Mouse (Mus musculus) midbrain, embryonic 11.5 days (tissue): ENCODE measurements around the gene Bmp6. TPM values are rescaled to one million over a fixed set of nuclear protein-coding genes. Genes with fewer than 3 reads are reported as not detected.

Experiments
- ATAC-seq: fragments of 200-750 bp; cut with Nextera tagmentation; 2 replicates; pipeline ENCODE4 v1.8.0; 2017; ENCODE audit warnings: moderate TSS enrichment, moderate library complexity; ENCODE audit not compliant: low FRiP score
- DNase-seq: peaks from one replicate; pipeline ENCODE4 v3.0.0; 2015; ENCODE audit warnings: low spot score; ENCODE audit errors: missing footprints
- H3K27ac ChIP-seq: fragments of 300-500 bp; sonication (generic); 2 replicates; pipeline ENCODE4 v1.5.1; 2014; ENCODE audit warnings: low read depth, low read length
- H3K27me3 ChIP-seq: fragments of 300-500 bp; sonication (generic); 2 replicates; pipeline ENCODE4 v1.6.1; 2014; ENCODE audit warnings: mild to moderate bottlenecking, low read length, moderate library complexity, mixed read lengths; ENCODE audit not compliant: control insufficient read depth, insufficient read depth
- H3K36me3 ChIP-seq: fragments of 300-500 bp; sonication (generic); 2 replicates; pipeline ENCODE4 v1.6.1; 2014; ENCODE audit warnings: mild to moderate bottlenecking, low read length, moderate library complexity, mixed read lengths; ENCODE audit not compliant: control insufficient read depth, insufficient read depth
- H3K4me1 ChIP-seq: fragments of 300-500 bp; sonication (generic); 2 replicates; pipeline ENCODE4 v1.6.1; 2014; ENCODE audit warnings: low read length; ENCODE audit not compliant: control insufficient read depth, insufficient read depth
- H3K4me2 ChIP-seq: fragments of 300-500 bp; sonication (generic); 2 replicates; pipeline ENCODE4 v1.6.1; 2014; ENCODE audit warnings: mild to moderate bottlenecking, moderate library complexity
- H3K4me3 ChIP-seq: fragments of 300-500 bp; sonication (generic); 2 replicates; pipeline ENCODE4 v1.5.1; 2014; ENCODE audit warnings: low read depth, low read length
- H3K9ac ChIP-seq: fragments of 300-500 bp; sonication (generic); 2 replicates; pipeline ENCODE4 v1.6.1; 2014; ENCODE audit warnings: low read length
- H3K9me3 ChIP-seq: fragments of 300-500 bp; sonication (generic); 2 replicates; pipeline ENCODE4 v1.6.1; 2016; ENCODE audit warnings: low read length; ENCODE audit not compliant: control insufficient read depth
- WGBS: fragments of 180-500 bp; shearing (Covaris S2); extraction: QIAGEN DNeasy Blood & Tissue Kit; methylation state at CpG from one replicate; pipeline ENCODE4 v1.1.7; 2014; 5-methylcytosine and 5-hydroxymethylcytosine counted together
- polyA plus RNA-seq: library from polyadenylated mRNA; unstranded; fragments of >200 nt; fragmentation: Nextera tagmentation; extraction: Ambion mirVana; gene quantifications from 2 replicates; pipeline ENCODE4 v1.2.1, GENCODE M21; 2014

Gene Bmp6
- polyA plus RNA-seq, 1 experiment from 2014 or later, result 3.0 TPM

DNA sequence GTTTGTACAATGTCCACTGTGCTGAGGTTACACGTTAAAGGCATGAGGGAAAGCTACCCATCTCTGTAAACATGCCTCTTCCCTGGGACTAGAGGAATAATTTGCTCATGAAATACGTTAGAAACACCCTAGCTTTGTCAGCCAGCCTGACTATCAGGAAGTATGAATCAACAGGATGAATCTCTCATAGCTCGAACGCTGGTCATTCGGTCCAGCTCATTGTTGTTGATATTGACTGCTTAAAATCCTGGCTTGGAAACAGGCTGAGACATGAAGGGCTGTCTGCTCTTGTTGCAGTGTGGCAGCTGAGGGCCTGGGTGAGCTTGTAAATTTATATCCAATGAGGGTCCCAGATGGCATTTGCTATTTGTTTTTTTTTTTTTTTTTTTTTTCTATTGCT, 4.9 kb downstream of the Bmp6 start:
- no peak overlapping the region for H3K4me3 ChIP-seq
- no peaks in the 10 kb centered on the region for H3K9me3 ChIP-seq
- H3K36me3 ChIP-seq, result no peaks in the 10 kb centered on the region
- ATAC-seq, result no peak
- no peak for DNase-seq
- WGBS, result 71% methylated on average over 5 of the region's 5 CpGs
- no peak overlapping the region for H3K27ac ChIP-seq
- peaks cover 17% of the 10 kb centered on the region for H3K4me1 ChIP-seq
- no peak overlapping the region for H3K4me2 ChIP-seq
- peaks cover 29% of the 10 kb centered on the region for H3K27me3 ChIP-seq
- no peak overlapping the region for H3K9ac ChIP-seq

DNA sequence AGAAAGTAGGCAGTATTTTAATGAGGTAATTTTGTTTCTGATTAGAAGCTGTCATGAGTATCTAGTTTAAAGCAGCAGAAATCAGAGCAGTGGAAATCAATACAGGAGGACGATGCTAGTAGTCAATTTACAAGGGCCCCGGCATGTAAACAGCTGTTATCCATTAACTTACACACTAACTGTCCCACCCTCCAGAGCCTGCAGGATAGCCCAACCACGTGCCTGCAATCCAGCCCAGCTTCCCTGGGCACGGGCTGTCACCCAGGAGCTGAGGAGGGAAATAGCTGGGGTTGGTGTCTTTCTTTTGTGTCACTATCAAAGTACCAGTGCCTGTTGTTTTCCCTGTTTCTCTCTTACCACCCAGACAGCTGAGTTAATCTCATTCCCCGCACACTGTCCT, 7.1 kb downstream of the Bmp6 start:
- peak; percentile 45; the same call in 1 of the 2 replicates for ATAC-seq
- H3K36me3 ChIP-seq, result no peaks in the 10 kb centered on the region
- no peak overlapping the region for H3K27ac ChIP-seq
- H3K4me2 ChIP-seq, result no peak overlapping the region
- H3K27me3 ChIP-seq, result peaks cover 7% of the 10 kb centered on the region
- no peaks in the 10 kb centered on the region for H3K9me3 ChIP-seq
- 23% methylated on average over 5 of the region's 5 CpGs for WGBS
- H3K9ac ChIP-seq, result no peak overlapping the region
- no peak overlapping the region for H3K4me3 ChIP-seq
- no peak for DNase-seq
- H3K4me1 ChIP-seq, result peaks cover 6% of the 10 kb centered on the region

DNA sequence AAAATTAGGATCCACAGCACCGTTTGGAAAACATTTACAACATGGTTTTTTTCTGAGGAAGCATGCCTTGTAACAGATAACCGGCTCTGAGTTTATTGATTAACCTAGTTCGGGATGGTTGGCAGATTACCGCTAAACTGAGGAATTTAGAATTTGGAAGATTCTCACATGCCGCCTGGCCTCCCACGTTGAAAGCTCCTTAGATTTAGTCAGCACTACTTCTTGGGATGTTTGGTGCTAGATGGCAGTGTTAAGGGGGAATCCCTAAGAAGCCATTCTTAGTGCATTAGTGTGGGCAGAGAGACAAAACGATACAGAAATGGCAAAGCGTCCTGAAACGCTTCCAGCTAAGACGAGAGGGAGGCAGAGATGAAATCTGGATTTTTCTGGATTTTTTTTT, 8.1 kb downstream of the Bmp6 start:
- H3K27me3 ChIP-seq, result no peaks in the 10 kb centered on the region; the same call in 1 of the 2 replicates
- H3K9me3 ChIP-seq, result no peaks in the 10 kb centered on the region
- H3K9ac ChIP-seq, result no peak overlapping the region
- H3K4me2 ChIP-seq, result no peak overlapping the region
- ATAC-seq, result no peak
- H3K4me1 ChIP-seq, result peaks cover 2% of the 10 kb centered on the region
- no peak for DNase-seq
- H3K27ac ChIP-seq, result no peak overlapping the region
- no peaks in the 10 kb centered on the region for H3K36me3 ChIP-seq
- WGBS, result 71% methylated on average over 10 of the region's 10 CpGs
- H3K4me3 ChIP-seq, result no peak overlapping the region

DNA sequence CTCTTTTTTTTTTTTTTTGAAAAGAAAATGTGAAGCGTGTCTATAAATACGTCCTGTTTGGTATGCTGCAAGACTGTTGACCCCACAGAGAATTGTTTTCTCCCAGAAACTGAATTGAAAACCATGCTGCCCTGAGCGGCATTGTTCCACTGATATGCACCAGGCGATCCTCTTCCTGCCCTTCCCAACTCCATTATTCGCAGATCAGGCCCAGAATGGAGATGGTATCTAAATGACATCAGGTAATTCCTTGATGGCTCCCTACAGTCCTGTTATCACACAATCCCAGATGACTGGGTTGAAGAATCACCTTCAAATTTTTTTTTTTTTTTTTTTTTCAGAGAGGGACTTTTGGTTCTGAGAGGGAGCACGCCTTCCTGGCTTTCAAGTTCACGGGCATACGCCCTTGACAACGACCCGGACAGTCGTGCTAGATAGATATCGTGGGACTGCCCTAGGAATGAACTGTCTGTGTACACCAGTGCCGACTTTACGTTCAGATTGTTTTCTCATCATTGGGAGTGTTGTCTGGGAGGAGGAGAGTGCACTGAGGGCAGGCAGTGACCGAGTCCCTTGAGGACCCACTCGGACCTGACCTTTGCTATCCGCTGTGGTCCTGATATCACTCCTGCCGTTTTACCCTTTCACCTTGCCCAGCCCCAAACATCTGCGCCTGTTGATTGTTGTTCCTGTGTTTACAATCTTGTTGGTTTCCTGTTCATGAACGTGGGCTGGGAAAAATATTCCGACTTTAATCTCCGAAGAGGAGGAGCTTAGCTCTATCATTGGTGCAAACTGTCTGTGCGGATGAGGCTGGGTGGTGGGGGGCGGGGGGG, 8.7 kb downstream of the Bmp6 start:
- no peak overlapping the region for H3K27ac ChIP-seq
- no peak overlapping the region for H3K4me3 ChIP-seq
- DNase-seq (no peak), ATAC-seq (no peak; the same call in 1 of the 2 replicates)
- H3K4me1 ChIP-seq, result peaks cover 2% of the 10 kb centered on the region
- no peak overlapping the region for H3K9ac ChIP-seq
- no peaks in the 10 kb centered on the region for H3K36me3 ChIP-seq
- H3K9me3 ChIP-seq, result no peaks in the 10 kb centered on the region
- 64% methylated on average over 24 of the region's 24 CpGs for WGBS
- H3K4me2 ChIP-seq, result no peak overlapping the region
- H3K27me3 ChIP-seq, result no peaks in the 10 kb centered on the region; the same call in 1 of the 2 replicates

DNA sequence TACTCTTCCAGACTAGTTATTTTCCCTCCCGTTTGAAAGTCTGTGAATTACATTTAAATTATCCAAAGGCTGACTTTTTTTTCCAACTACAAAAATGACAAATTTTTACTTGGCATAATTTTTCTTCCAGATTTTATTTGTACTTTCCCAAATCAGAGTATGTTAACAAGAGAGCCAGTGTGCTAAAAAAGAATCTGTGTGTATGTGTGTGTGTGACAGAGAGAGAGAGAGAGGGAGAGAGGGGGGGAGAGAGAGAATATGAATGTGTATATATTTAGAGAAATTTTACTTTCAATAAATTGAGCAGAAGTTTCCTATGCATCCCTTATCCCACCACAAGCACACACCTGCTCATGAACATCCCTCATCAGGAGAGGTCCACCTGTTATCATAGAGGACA, 9.4 kb downstream of the Bmp6 start:
- Histone ChIP-seq H3K36me3 (no peaks in the 10 kb centered on the region), H3K27ac (no peak overlapping the region), H3K4me3 (no peak overlapping the region), H3K4me2 (no peak overlapping the region), H3K9me3 (no peaks in the 10 kb centered on the region), H3K27me3 (no peaks in the 10 kb centered on the region; the same call in 1 of the 2 replicates), H3K4me1 (peaks cover 2% of the 10 kb centered on the region), H3K9ac (no peak overlapping the region)
- ATAC-seq (no peak), DNase-seq (no peak)
- WGBS, result 69% methylated on average over 1 of the region's 1 CpGs

- Histone ChIP-seq H3K36me3 (no peaks in the 10 kb centered on the region), H3K4me3 (no peak overlapping the region), H3K27me3 (no peaks in the 10 kb centered on the region), H3K9me3 (no peaks in the 10 kb centered on the region), H3K4me2 (no peak overlapping the region), H3K27ac (no peak overlapping the region), H3K4me1 (no peaks in the 10 kb centered on the region; the same call in 1 of the 2 replicates), H3K9ac (no peak overlapping the region)
- DNase-seq, result no peak
- WGBS, result 84% methylated on average over 4 of the region's 4 CpGs
- no peak for ATAC-seq
Observed at GRCm38 (mm10) chr13:38359045-38359444, 14.1 kb downstream of the Bmp6 start.

- no peak for ATAC-seq
- 86% methylated on average over 4 of the region's 4 CpGs for WGBS
Observed at GRCm38 (mm10) chr13:38362751-38363150, 17.8 kb downstream of the Bmp6 start.

DNA sequence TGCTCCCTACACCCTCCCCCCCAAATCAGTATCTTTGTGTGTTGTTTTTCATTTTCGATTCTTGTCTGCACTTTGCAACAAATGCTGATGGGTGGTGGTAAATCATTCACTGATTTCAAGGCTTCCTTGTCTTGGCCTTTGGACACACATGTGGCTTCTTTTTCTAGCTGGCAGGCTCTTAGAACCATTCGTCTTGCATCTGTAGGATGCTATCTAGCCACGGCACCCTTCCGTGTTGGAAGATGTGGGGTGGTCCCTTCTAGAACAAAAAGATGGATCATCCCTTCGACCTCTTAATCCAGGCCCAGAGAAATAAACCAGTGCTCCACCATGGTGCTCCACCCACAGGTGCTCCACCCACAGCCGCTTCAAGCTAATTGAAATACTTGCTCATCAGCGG, 19.0 kb downstream of the Bmp6 start:
- WGBS, result 80% methylated on average over 7 of the region's 7 CpGs
- no peak overlapping the region for H3K4me3 ChIP-seq
- ATAC-seq, result no peak
- DNase-seq, result no peak
- H3K36me3 ChIP-seq, result no peaks in the 10 kb centered on the region
- no peaks in the 10 kb centered on the region for H3K9me3 ChIP-seq
- H3K9ac ChIP-seq, result no peak overlapping the region
- no peak overlapping the region for H3K4me2 ChIP-seq
- H3K27me3 ChIP-seq, result no peaks in the 10 kb centered on the region
- no peaks in the 10 kb centered on the region for H3K4me1 ChIP-seq
- no peak overlapping the region for H3K27ac ChIP-seq

More at GRCm38 (mm10) chr13:38362751-38363150, 17.8 kb downstream of the Bmp6 start:
- Histone ChIP-seq H3K4me2 (no peak overlapping the region), H3K4me3 (no peak overlapping the region), H3K36me3 (no peaks in the 10 kb centered on the region), H3K27ac (no peak overlapping the region), H3K4me1 (no peaks in the 10 kb centered on the region), H3K9me3 (no peaks in the 10 kb centered on the region), H3K9ac (no peak overlapping the region), H3K27me3 (no peaks in the 10 kb centered on the region)
- DNase-seq, result no peak

DNA sequence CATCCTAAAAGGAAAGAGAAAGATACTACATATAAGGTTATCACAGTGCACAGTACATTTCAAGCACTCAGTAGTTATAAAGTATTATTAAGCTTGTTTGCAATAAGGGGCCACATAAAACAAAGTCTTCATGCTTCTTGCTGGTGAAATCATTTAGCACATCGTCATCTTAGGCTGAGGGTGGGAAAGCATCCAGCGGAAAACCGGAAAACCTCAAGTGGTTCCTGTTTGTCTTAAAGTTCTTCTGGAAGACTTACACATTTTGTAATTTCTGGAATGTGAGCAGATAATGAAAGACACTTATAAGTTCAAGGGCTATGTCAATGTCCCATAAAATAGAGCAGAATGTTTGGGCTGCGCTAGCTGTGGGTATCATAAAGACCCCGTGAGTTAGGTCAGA, 24.7 kb downstream of the Bmp6 start:
- no peaks in the 10 kb centered on the region for H3K4me1 ChIP-seq
- H3K27me3 ChIP-seq, result no peaks in the 10 kb centered on the region
- H3K27ac ChIP-seq, result no peak overlapping the region
- no peak overlapping the region for H3K4me3 ChIP-seq
- no peak overlapping the region for H3K4me2 ChIP-seq
- WGBS, result 84% methylated on average over 5 of the region's 5 CpGs
- DNase-seq (no peak), ATAC-seq (no peak)
- no peaks in the 10 kb centered on the region for H3K36me3 ChIP-seq
- no peak overlapping the region for H3K9ac ChIP-seq
- H3K9me3 ChIP-seq, result no peaks in the 10 kb centered on the region
